Mouse (Mus musculus): ENCODE data around the gene Oxsm. TPM values are rescaled to one million over a fixed set of nuclear protein-coding genes. Genes with fewer than 3 reads are reported as not detected.
A peak's percentile ranks its signal among the peaks of the same experiment; 100 is the strongest.

The Oxsm gene
- polyA plus RNA-seq, 1 experiment = 3.7 TPM

DNA sequence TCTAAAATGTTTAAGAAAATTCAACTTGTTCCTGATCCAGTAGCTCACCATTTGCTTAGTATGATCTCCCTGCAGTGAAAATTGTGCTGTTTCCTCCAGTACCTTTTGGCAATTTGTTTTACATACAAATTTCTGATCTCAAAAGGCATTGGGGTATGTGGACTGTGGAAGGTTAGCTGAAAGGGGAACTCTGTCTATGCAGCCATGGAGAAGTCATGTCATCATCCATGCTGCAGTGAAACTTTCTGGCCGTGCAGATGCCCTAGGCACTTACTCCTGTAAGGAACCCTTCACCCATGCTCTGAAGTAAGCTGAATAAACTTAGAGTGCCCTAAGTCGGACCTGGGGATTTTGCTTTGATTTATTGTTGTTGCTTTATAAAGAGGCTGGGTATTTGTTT lies 5.2 kb downstream of the Oxsm start:
- Histone ChIP-seq H3K4me2 (ENCODE audit: low read depth) (peak overlapping the region; percentile 85), H3ac (ENCODE audit: control insufficient read depth, insufficient read length) (no peak overlapping the region), H3K27me3 (ENCODE audit: control insufficient read depth, insufficient read depth, insufficient read length) (no peaks in the 10 kb centered on the region), H3K36me3 (ENCODE audit: control insufficient read depth, insufficient read depth) (no peaks in the 10 kb centered on the region), H3K79me2 (ENCODE audit: control insufficient read depth, insufficient read depth) (no peaks in the 10 kb centered on the region), H3K4me3 (peak overlapping the region; percentile 82)
- TF ChIP-seq TCF3 (IDR thresholded peaks at IDR 0.05; ENCODE audit: insufficient read length, low read depth) = no peak
- no peak for TF ChIP-seq POLR2AphosphoS2 (IDR thresholded peaks at IDR 0.05; ENCODE audit: insufficient read length, low read depth)
- no peak for TF ChIP-seq MYOG (IDR thresholded peaks at IDR 0.05; ENCODE audit: control insufficient read depth in 1 of 3, insufficient read depth in 1 of 3, insufficient read length in 2 of 3, low read depth in 2 of 3)
- TF ChIP-seq MYOD1 (IDR thresholded peaks at IDR 0.05; ENCODE audit: control insufficient read depth in 1 of 3, insufficient read length in 2 of 3, low read depth in 2 of 3) = no peak
- no peak for TF ChIP-seq SRF (IDR thresholded peaks at IDR 0.05; ENCODE audit: control insufficient read depth, insufficient read length, low read depth)
- TF ChIP-seq REST (IDR thresholded peaks at IDR 0.05; ENCODE audit: insufficient read depth, insufficient read length) = no peak
- no peak for TF ChIP-seq CEBPB (IDR thresholded peaks at IDR 0.05; ENCODE audit: insufficient read depth, poor library complexity, severe bottlenecking)
- TF ChIP-seq POLR2A (IDR thresholded peaks at IDR 0.05; ENCODE audit: insufficient read length, low read depth) = no peak
- TF ChIP-seq USF1 (IDR thresholded peaks at IDR 0.05; ENCODE audit: low read depth) = no peak

DNA sequence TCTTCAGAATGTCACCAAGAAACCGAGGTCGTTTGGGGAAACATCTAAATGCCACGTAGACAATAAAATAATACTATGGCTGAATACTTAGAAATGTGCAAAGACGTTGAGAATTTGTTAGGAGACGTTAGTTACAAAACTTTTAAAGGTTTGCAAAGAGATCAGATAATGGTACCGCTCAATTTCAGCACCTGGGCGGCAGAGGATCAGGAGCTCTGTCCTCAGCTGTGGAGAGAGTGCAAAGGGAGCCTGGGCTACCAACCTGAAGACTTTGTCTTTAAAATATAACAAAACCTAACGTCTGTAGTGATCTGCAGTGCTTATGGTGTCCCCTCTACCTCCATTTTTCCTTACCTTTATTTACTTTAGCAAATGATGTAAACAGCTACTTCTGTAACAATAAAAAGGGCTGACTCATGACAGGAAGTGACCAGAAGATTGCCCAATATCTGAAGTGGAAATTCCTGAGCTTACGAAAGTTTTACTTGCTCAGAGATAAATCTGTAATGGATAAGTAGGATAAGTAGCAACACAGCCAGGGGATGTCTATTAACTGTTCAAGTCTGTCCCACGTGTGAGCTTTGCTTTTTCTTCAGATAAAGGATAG lies 5.9 kb downstream of the Oxsm start:
- Histone ChIP-seq H3K4me2 (ENCODE audit: low read depth) (peak overlapping the region; percentile 85), H3K4me3 (peak overlapping the region; percentile 82), H3K36me3 (ENCODE audit: control insufficient read depth, insufficient read depth) (no peaks in the 10 kb centered on the region), H3K79me2 (ENCODE audit: control insufficient read depth, insufficient read depth) (no peaks in the 10 kb centered on the region), H3ac (ENCODE audit: control insufficient read depth, insufficient read length) (peak overlapping the region; percentile 19), H3K27me3 (ENCODE audit: control insufficient read depth, insufficient read depth, insufficient read length) (no peaks in the 10 kb centered on the region)
- TF ChIP-seq E2F4 (IDR thresholded peaks at IDR 0.05; ENCODE audit: insufficient read depth) = no peak
- TF ChIP-seq TCF12 (IDR thresholded peaks at IDR 0.05; ENCODE audit: insufficient read depth, poor library complexity, severe bottlenecking) = no peak
- peak; percentile 95 for TF ChIP-seq CEBPB (IDR thresholded peaks at IDR 0.05; ENCODE audit: insufficient read depth, poor library complexity, severe bottlenecking)

DNA sequence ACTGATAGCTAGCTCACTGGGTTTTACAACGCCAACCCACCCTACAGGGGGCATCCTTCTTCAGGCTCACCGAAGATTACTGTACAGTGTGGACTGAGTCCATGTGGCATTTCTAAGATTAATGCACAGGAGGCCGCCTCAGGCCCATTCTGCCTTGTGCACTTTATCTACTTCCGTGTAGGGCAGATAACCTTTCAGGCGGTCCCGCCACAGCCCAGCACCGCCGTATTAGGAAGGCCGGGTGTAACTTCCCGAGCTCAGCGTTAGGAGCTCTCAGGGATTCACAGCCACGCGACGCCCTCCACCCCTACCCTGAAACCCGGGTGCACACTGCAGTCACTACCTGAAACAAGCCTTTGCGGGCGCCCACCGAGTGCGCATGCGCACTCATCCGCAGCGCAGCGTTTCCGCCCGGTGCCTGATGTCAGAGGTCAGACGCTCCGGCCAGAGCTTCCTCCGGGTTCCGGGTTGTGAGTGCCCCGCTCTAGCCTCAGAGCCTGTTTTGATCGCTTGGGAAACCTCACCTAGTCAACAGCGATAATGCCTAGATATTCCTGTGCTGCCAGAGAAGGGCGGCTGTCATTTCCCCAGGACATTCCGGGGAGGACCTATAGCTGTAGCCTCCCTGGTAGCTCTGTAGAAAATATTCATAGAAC lies 6.5 kb downstream of the Oxsm start:
- TF ChIP-seq SRF (IDR thresholded peaks at IDR 0.05; ENCODE audit: control insufficient read depth, insufficient read length, low read depth) (no peak), POLR2A (IDR thresholded peaks at IDR 0.05; ENCODE audit: insufficient read length, low read depth) (peak; percentile 62), POLR2AphosphoS2 (IDR thresholded peaks at IDR 0.05; ENCODE audit: insufficient read length, low read depth) (peak; percentile 90)

DNA sequence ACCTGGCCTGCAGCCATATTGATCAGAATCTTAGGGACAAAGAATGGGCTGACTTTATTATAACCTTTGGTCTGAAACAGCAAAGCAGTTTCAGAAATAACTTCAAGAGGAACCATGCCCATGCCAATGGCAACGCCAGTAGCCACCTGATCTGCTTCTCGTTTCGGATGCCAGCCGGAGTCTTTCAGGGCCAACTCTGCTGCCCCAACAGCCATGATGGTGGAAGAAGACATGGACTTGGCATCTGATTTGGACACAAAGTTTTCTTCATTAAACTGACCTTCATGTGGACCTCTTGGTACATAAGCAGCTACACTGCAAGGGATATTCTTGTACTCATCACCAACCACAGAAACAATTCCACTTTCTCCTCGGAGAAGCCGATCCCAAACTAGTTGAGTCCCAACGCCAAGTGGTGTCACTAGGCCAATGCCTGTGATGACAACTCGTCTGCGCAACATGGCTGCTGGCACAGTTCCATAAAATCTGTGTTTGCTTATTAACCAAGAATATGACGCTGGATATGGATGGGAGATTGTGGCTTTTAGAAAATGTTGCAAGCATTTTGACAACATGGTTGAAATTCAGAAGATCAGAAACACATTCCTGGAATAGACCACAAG lies 7.3 kb downstream of the Oxsm start:
- no peaks in the 10 kb centered on the region for H3K36me3 ChIP-seq (ENCODE audit: control insufficient read depth, insufficient read depth)
- no peaks in the 10 kb centered on the region for H3K79me2 ChIP-seq (ENCODE audit: control insufficient read depth, insufficient read depth)
- H3K4me2 ChIP-seq (ENCODE audit: low read depth) = peak overlapping the region; percentile 85
- H3K27me3 ChIP-seq (ENCODE audit: control insufficient read depth, insufficient read depth, insufficient read length) = no peaks in the 10 kb centered on the region
- peak overlapping the region; percentile 19 for H3ac ChIP-seq (ENCODE audit: control insufficient read depth, insufficient read length)
- no peak for TF ChIP-seq TCF12 (IDR thresholded peaks at IDR 0.05; ENCODE audit: insufficient read depth, poor library complexity, severe bottlenecking)
- TF ChIP-seq E2F4 (IDR thresholded peaks at IDR 0.05; ENCODE audit: insufficient read depth) = no peak
- TF ChIP-seq CEBPB (IDR thresholded peaks at IDR 0.05; ENCODE audit: insufficient read depth, poor library complexity, severe bottlenecking) = no peak
- H3K4me3 ChIP-seq = peak overlapping the region; percentile 82

More for the DNA sequence above, 6.5 kb downstream of the Oxsm start:
- peak overlapping the region; percentile 85 for H3K4me2 ChIP-seq (ENCODE audit: low read depth)
- peak overlapping the region; percentile 19 for H3ac ChIP-seq (ENCODE audit: control insufficient read depth, insufficient read length)
- H3K79me2 ChIP-seq (ENCODE audit: control insufficient read depth, insufficient read depth) = no peaks in the 10 kb centered on the region
- no peaks in the 10 kb centered on the region for H3K27me3 ChIP-seq (ENCODE audit: control insufficient read depth, insufficient read depth, insufficient read length)
- H3K4me3 ChIP-seq = peak overlapping the region; percentile 82
- H3K36me3 ChIP-seq (ENCODE audit: control insufficient read depth, insufficient read depth) = no peaks in the 10 kb centered on the region

DNA sequence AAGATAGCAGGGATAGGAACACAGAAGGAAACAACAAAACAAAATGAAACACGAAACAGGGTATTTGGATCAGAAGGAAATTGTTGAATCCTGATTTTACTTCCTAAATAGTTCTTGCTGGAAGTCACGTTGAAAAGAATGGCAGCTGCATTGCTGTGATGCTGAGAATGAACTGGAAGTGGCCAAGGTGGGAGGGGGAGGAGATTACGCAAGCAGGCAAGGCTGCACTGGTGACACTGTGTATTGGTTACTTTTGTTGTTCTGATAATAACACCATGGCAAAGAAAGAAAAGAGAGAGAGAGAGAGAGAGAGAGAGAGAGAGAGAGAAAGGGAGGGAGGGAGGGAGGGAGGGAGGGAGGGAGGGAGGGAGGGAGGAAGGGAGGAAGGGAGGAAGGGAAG lies 13.1 kb downstream of the Oxsm start:
- TF ChIP-seq TCF12 (IDR thresholded peaks at IDR 0.05; ENCODE audit: insufficient read depth, poor library complexity, severe bottlenecking) (no peak), SRF (IDR thresholded peaks at IDR 0.05; ENCODE audit: control insufficient read depth, insufficient read length, low read depth) (no peak), E2F4 (IDR thresholded peaks at IDR 0.05; ENCODE audit: insufficient read depth) (no peak), MAX (IDR thresholded peaks at IDR 0.05; ENCODE audit: low read depth) (no peak), TCF3 (IDR thresholded peaks at IDR 0.05; ENCODE audit: insufficient read length, low read depth) (no peak), MYOD1 (IDR thresholded peaks at IDR 0.05; ENCODE audit: control insufficient read depth in 1 of 3, insufficient read length in 2 of 3, low read depth in 2 of 3) (no peak)
- no peaks in the 10 kb centered on the region for H3K27me3 ChIP-seq (ENCODE audit: control insufficient read depth, insufficient read depth, insufficient read length)
- no peaks in the 10 kb centered on the region for H3K79me2 ChIP-seq (ENCODE audit: control insufficient read depth, insufficient read depth)
- no peak overlapping the region for H3ac ChIP-seq (ENCODE audit: control insufficient read depth, insufficient read length)
- no peak overlapping the region for H3K4me2 ChIP-seq (ENCODE audit: low read depth)
- no peak overlapping the region for H3K4me3 ChIP-seq
- H3K36me3 ChIP-seq (ENCODE audit: control insufficient read depth, insufficient read depth) = no peaks in the 10 kb centered on the region

All from myocyte (in vitro differentiated cells).